In the genomic region with DNA sequence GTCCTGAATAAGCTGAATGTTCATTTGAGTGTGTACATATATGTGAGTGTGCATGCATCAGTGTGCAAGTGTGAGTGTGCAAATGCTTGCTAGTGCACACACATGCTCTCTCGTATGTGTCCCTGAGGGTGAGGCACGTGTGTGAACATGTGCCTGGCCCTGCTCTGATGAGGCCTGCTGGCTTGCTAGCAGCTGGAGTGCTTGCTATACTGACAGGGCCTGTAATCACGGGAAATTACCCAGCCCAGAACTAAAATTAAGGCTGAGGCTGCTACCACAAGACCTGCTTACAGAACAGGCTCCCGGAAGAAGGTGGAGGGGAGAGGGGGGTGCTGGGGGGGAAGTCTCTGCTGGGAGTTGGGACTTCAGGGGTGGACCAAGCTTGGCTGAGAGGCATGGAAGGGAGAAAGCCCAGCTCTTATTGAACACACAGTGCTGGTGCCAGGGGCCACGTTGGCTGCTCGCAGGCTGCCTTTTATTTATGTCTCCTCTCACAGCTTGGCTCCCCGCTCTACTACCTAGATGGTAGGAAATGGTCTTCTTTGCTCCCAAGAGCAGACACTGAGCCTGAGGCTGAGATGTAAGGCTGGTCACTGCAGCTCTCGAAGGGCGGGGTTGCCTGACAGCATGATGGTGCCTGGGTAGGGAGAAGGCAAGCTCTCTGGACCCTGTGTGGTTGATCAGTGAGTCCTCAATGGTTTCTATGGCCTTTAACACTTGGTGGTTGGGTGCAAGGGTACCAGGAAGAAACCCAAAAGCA, we compare ENCODE assay signal across 15 mouse cellular contexts. TPM values are rescaled to one million over a fixed set of nuclear protein-coding genes. Genes with fewer than 3 reads are reported as not detected.
DNase-seq lines count a peak whose midpoint lies in the region; ATAC-seq lines count a peak whose summit lies in the region.
"Had no signal": no experiment of that assay in that cellular context is flagged by ENCODE, and none has a peak within 500 bp of the region (broad histone marks: within the 10 kb centered on the region; RNA-seq: fewer than 3 reads in every experiment).

No protein-coding gene starts in this region.

- peak; percentile 29 for DNase-seq in cerebellum, adult 8-10 months
- no peak for DNase-seq in cerebellum, adult 11 months
- peak; percentile 38 for DNase-seq in layer of hippocampus, adult 11-12 months (ENCODE audit: low spot score)
- no peak for DNase-seq in layer of hippocampus, postnatal 14 days (ENCODE audit: low spot score in 2 of 2)
- peak; percentile 52 for DNase-seq in MN1 (ENCODE audit: low spot score)
- peak; percentile 61 for DNase-seq in embryonic facial prominence, embryonic 14.5 days (ENCODE audit: low spot score)
- no peak for DNase-seq in spleen, adult 12 weeks (ENCODE audit: low spot score)
- DNase-seq: thymus, postnatal 14 days had no signal

- peak; percentile 41; the same call in 1 of the 2 replicates for ATAC-seq in embryonic facial prominence, embryonic 14.5 days (ENCODE audit: low read depth)
- ATAC-seq in erythroid progenitor cell, adult 5-6 weeks (replicated peaks; ENCODE audit: low FRiP score, poor library complexity, severe bottlenecking), result no peak

- H3K4me2 ChIP-seq in embryonic facial prominence, embryonic 14.5 days (ENCODE audit: low read depth, low read length), result no peak overlapping the region
- H3K4me2 ChIP-seq: heart, embryonic 11.5 days; liver, embryonic 15.5 days; midbrain, embryonic 12.5 days had no signal

- no peaks in the 10 kb centered on the region for H3K27me3 ChIP-seq in embryonic facial prominence, embryonic 14.5 days (replicated peaks; ENCODE audit: control insufficient read depth, insufficient read depth, low read length)

- H3K4me1 ChIP-seq in embryonic facial prominence, embryonic 14.5 days (ENCODE audit: control insufficient read depth, insufficient read depth, low read length), result peaks cover 23% of the 10 kb centered on the region
- H3K4me1 ChIP-seq: liver, embryonic 15.5 days had no signal

- WGBS in embryonic facial prominence, embryonic 14.5 days, result 55% methylated on average over 9 of the region's 9 CpGs

- no peaks in the 10 kb centered on the region for H3K36me3 ChIP-seq in embryonic facial prominence, embryonic 14.5 days (ENCODE audit: control insufficient read depth, insufficient read depth, low read length)
- H3K36me3 ChIP-seq: liver, embryonic 15.5 days; midbrain, embryonic 12.5 days had no signal

- no peak overlapping the region for H3K9ac ChIP-seq in embryonic facial prominence, embryonic 14.5 days (ENCODE audit: low read depth, low read length)
- H3K9ac ChIP-seq: liver, embryonic 15.5 days; midbrain, embryonic 12.5 days had no signal

- no peak overlapping the region for H3K27ac ChIP-seq in embryonic facial prominence, embryonic 14.5 days (replicated peaks; ENCODE audit: low read depth, low read length)
- H3K27ac ChIP-seq: liver, embryonic 15.5 days; midbrain, embryonic 12.5 days had no signal

- no peak overlapping the region for H3K4me3 ChIP-seq in embryonic facial prominence, embryonic 14.5 days (ENCODE audit: low read depth, low read length)
- H3K4me3 ChIP-seq: liver, embryonic 15.5 days; midbrain, embryonic 12.5 days had no signal

- H3K9me3 ChIP-seq in embryonic facial prominence, embryonic 14.5 days (ENCODE audit: control insufficient read depth, low read length), result no peaks in the 10 kb centered on the region
- H3K9me3 ChIP-seq: liver, embryonic 15.5 days; midbrain, embryonic 12.5 days had no signal

RNA-seq across cellular contexts. Expression of a gene that starts 23.0 kb away (rescaled TPM):
- not detected for total RNA-seq in layer of hippocampus, postnatal 14 days (2021)
- polyA plus RNA-seq in embryonic facial prominence, embryonic 14.5 days (2014; fragmentation: Nextera tagmentation; extraction: Ambion mirVana), result not detected in 2 replicates
- total RNA-seq in erythroid progenitor cell, adult 5-6 weeks (2015; ENCODE audit: low replicate concordance), result 0.84 TPM in 1 of 2 replicates, not detected in the other
- not detected in 2 replicates for total RNA-seq in erythroid progenitor cell, adult 5-6 weeks (2017; ENCODE audit: low replicate concordance)
- total RNA-seq: adrenal gland, postnatal 10 days; layer of hippocampus, adult 18-20 months had no signal
- polyA plus RNA-seq: heart, embryonic 11.5 days; midbrain, embryonic 12.5 days; spleen, adult 2 months had no signal

RNA-seq across cellular contexts. Expression of a gene that starts 52.7 kb away (rescaled TPM):
- total RNA-seq in layer of hippocampus, postnatal 14 days (2021), result 100 to 1,000 TPM; 134 TPM
- polyA plus RNA-seq in embryonic facial prominence, embryonic 14.5 days (2014; fragmentation: Nextera tagmentation; extraction: Ambion mirVana), result 5.1 and 5.2 TPM in 2 replicates
- not detected in 2 replicates for total RNA-seq in erythroid progenitor cell, adult 5-6 weeks (2015; ENCODE audit: low replicate concordance)
- 0.26 TPM in 1 of 2 replicates, not detected in the other for total RNA-seq in erythroid progenitor cell, adult 5-6 weeks (2017; ENCODE audit: low replicate concordance)

Comparison
In these comparisons a context has a peak if more than half of its experiments do, and no peak if none do; other contexts are left out.
1. DNase-seq: peak in cerebellum, adult 8-10 months (single experiment), layer of hippocampus, adult 11-12 months (single experiment), MN1 (single experiment) and embryonic facial prominence, embryonic 14.5 days (single experiment); none in cerebellum, adult 11 months (single experiment), layer of hippocampus, postnatal 14 days (0 of 2) and spleen, adult 12 weeks (single experiment).
2. RNA of a gene that starts 52.7 kb away (total RNA-seq): 134 TPM in layer of hippocampus, postnatal 14 days; 0.26 TPM in erythroid progenitor cell, adult 5-6 weeks; every median in the first group is over 100 times any median in the second.